Mouse (Mus musculus): ENCODE results near the gene Rsph14. TPM values are rescaled to one million over a fixed set of nuclear protein-coding genes. Genes with fewer than 3 reads are reported as not detected.

The Rsph14 gene
- polyA plus RNA-seq, 1 experiment, result not detected

GRCm38 (mm10) chr10:74964380-74964779 is 68.0 kb downstream of the Rsph14 start:
- Histone ChIP-seq H3ac (ENCODE audit: control insufficient read depth, insufficient read length, low read depth) (no peak overlapping the region), H3K79me2 (ENCODE audit: control insufficient read depth, insufficient read depth) (no peaks in the 10 kb centered on the region), H3K27me3 (ENCODE audit: control insufficient read depth, insufficient read depth, insufficient read length) (peaks cover 21% of the 10 kb centered on the region), H3K4me3 (ENCODE audit: insufficient read depth, poor library complexity, severe bottlenecking) (no peak overlapping the region), H3K36me3 (ENCODE audit: control insufficient read depth, insufficient read depth) (no peaks in the 10 kb centered on the region), H3K79me3 (ENCODE audit: low read depth) (no peaks in the 10 kb centered on the region)
- TF ChIP-seq CTCF (IDR thresholded peaks at IDR 0.05; ENCODE audit: control insufficient read depth, insufficient read depth, insufficient read length) (no peak), MYOG (IDR thresholded peaks at IDR 0.05; ENCODE audit: control insufficient read depth, extremely low read depth, insufficient read length) (no peak), MAX (IDR thresholded peaks at IDR 0.05) (no peak), CEBPB (IDR thresholded peaks at IDR 0.05; ENCODE audit: low read depth) (no peak), FOSL1 (IDR thresholded peaks at IDR 0.05; ENCODE audit: insufficient read depth, low read length, poor library complexity, severe bottlenecking) (no peak), USF1 (IDR thresholded peaks at IDR 0.05; ENCODE audit: low read depth) (no peak), MYOD1 (IDR thresholded peaks at IDR 0.05; ENCODE audit: control insufficient read depth, insufficient read length, low read depth) (no peak)

- Histone ChIP-seq H3K79me2 (ENCODE audit: control insufficient read depth, insufficient read depth) (no peaks in the 10 kb centered on the region), H3K27me3 (ENCODE audit: control insufficient read depth, insufficient read depth, insufficient read length) (peaks cover 26% of the 10 kb centered on the region), H3K36me3 (ENCODE audit: control insufficient read depth, insufficient read depth) (no peaks in the 10 kb centered on the region), H3K4me3 (ENCODE audit: insufficient read depth, poor library complexity, severe bottlenecking) (no peak overlapping the region), H3K79me3 (ENCODE audit: low read depth) (no peaks in the 10 kb centered on the region), H3ac (ENCODE audit: control insufficient read depth, insufficient read length, low read depth) (no peak overlapping the region)
- TF ChIP-seq MYOD1 (IDR thresholded peaks at IDR 0.05; ENCODE audit: control insufficient read depth, insufficient read length, low read depth), result peak; percentile 12
- TF ChIP-seq CTCF (IDR thresholded peaks at IDR 0.05; ENCODE audit: control insufficient read depth, insufficient read depth, insufficient read length), result no peak
Observed at GRCm38 (mm10) chr10:74952830-74953443, 79.4 kb downstream of the Rsph14 start.

- Histone ChIP-seq H3K27me3 (ENCODE audit: control insufficient read depth, insufficient read depth, insufficient read length) (no peaks in the 10 kb centered on the region), H3K36me3 (ENCODE audit: control insufficient read depth, insufficient read depth) (no peaks in the 10 kb centered on the region), H3K4me3 (ENCODE audit: insufficient read depth, poor library complexity, severe bottlenecking) (no peak overlapping the region), H3K79me2 (ENCODE audit: control insufficient read depth, insufficient read depth) (no peaks in the 10 kb centered on the region), H3K79me3 (ENCODE audit: low read depth) (no peaks in the 10 kb centered on the region), H3ac (ENCODE audit: control insufficient read depth, insufficient read length, low read depth) (no peak overlapping the region)
- TF ChIP-seq CTCF (IDR thresholded peaks at IDR 0.05; ENCODE audit: control insufficient read depth, insufficient read depth, insufficient read length) (no peak), MAX (IDR thresholded peaks at IDR 0.05) (no peak), CEBPB (IDR thresholded peaks at IDR 0.05; ENCODE audit: low read depth) (no peak), MYOD1 (IDR thresholded peaks at IDR 0.05; ENCODE audit: control insufficient read depth, insufficient read length, low read depth) (no peak), MYOG (IDR thresholded peaks at IDR 0.05; ENCODE audit: control insufficient read depth, extremely low read depth, insufficient read length) (no peak), FOSL1 (IDR thresholded peaks at IDR 0.05; ENCODE audit: insufficient read depth, low read length, poor library complexity, severe bottlenecking) (no peak), USF1 (IDR thresholded peaks at IDR 0.05; ENCODE audit: low read depth) (no peak)
Observed at GRCm38 (mm10) chr10:74940795-74941194, 91.6 kb downstream of the Rsph14 start.

- H3K4me3 ChIP-seq (ENCODE audit: insufficient read depth, poor library complexity, severe bottlenecking), result no peak overlapping the region
- no peak for TF ChIP-seq CEBPB (IDR thresholded peaks at IDR 0.05; ENCODE audit: low read depth)
- peak; percentile 11 for TF ChIP-seq CTCF (IDR thresholded peaks at IDR 0.05; ENCODE audit: control insufficient read depth, insufficient read depth, insufficient read length)
- no peak for TF ChIP-seq MYOD1 (IDR thresholded peaks at IDR 0.05; ENCODE audit: control insufficient read depth, insufficient read length, low read depth)
- no peak for TF ChIP-seq FOSL1 (IDR thresholded peaks at IDR 0.05; ENCODE audit: insufficient read depth, low read length, poor library complexity, severe bottlenecking)
- TF ChIP-seq MAX (IDR thresholded peaks at IDR 0.05), result no peak
- no peak for TF ChIP-seq USF1 (IDR thresholded peaks at IDR 0.05; ENCODE audit: low read depth)
- TF ChIP-seq MYOG (IDR thresholded peaks at IDR 0.05; ENCODE audit: control insufficient read depth, extremely low read depth, insufficient read length), result no peak
- no peaks in the 10 kb centered on the region for H3K36me3 ChIP-seq (ENCODE audit: control insufficient read depth, insufficient read depth)
- no peak overlapping the region for H3ac ChIP-seq (ENCODE audit: control insufficient read depth, insufficient read length, low read depth)
- no peaks in the 10 kb centered on the region for H3K27me3 ChIP-seq (ENCODE audit: control insufficient read depth, insufficient read depth, insufficient read length)
- no peaks in the 10 kb centered on the region for H3K79me2 ChIP-seq (ENCODE audit: control insufficient read depth, insufficient read depth)
- H3K79me3 ChIP-seq (ENCODE audit: low read depth), result no peaks in the 10 kb centered on the region
Observed at GRCm38 (mm10) chr10:74939300-74939699, 93.1 kb downstream of the Rsph14 start.

GRCm38 (mm10) chr10:74938410-74938809 is 94.0 kb downstream of the Rsph14 start:
- no peaks in the 10 kb centered on the region for H3K79me3 ChIP-seq (ENCODE audit: low read depth)
- H3K79me2 ChIP-seq (ENCODE audit: control insufficient read depth, insufficient read depth), result no peaks in the 10 kb centered on the region
- no peaks in the 10 kb centered on the region for H3K36me3 ChIP-seq (ENCODE audit: control insufficient read depth, insufficient read depth)
- no peak overlapping the region for H3K4me3 ChIP-seq (ENCODE audit: insufficient read depth, poor library complexity, severe bottlenecking)
- TF ChIP-seq MYOD1 (IDR thresholded peaks at IDR 0.05; ENCODE audit: control insufficient read depth, insufficient read length, low read depth) (no peak), CTCF (IDR thresholded peaks at IDR 0.05; ENCODE audit: control insufficient read depth, insufficient read depth, insufficient read length) (no peak), USF1 (IDR thresholded peaks at IDR 0.05; ENCODE audit: low read depth) (no peak)
- peaks cover under 1% of the 10 kb centered on the region for H3K27me3 ChIP-seq (ENCODE audit: control insufficient read depth, insufficient read depth, insufficient read length)
- H3ac ChIP-seq (ENCODE audit: control insufficient read depth, insufficient read length, low read depth), result no peak overlapping the region

All from C2C12 (cell line).